Mouse (Mus musculus) ES-Bruce4 (cell line): ENCODE results near the gene Sgip1.

Source experiments
- CTCF ChIP-seq: IDR thresholded peaks from one replicate; pipeline ENCODE4 v1.8.1; 2011; ENCODE audit warnings: low read depth, low read length
- EP300 ChIP-seq: IDR thresholded peaks from 2 replicates; pipeline ENCODE4 v1.6.1; 2011; ENCODE audit warnings: low read depth, low read length; ENCODE audit not compliant: insufficient read depth

- TF ChIP-seq EP300 (no peak), CTCF (no peak)
Observed at GRCm38 (mm10) chr4:102769936-102770335, 28.8 kb downstream of the Sgip1 start.
